Mouse (Mus musculus): ENCODE measurements at regions not wholly inside any gene's neighbourhood (a gene's known extent, or its start where the extent isn't known, plus 50 kb on each side); places are given as distances from the start of the nearest gene placed in this dataset.

DNA sequence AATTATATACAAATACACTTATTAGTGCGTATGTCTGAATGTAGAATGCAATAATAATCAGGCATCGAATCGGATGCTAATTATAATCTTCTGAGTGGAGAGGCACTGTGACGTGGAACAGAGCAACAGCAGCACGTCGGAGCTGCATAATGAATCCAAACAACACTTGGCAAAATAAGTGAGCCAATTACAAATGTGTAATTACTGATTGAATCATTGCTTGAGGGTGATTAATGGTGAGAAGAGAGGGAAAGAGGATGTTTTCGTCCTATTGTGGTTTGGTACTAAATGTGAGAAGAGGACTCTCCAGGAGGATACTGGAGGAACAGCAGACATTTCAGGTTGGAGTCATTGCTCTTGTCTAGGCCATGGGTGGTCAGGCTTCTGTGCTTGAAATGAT lies 156.5 kb downstream of the Dusp6 start:
- TF ChIP-seq CTCF (IDR thresholded peaks at IDR 0.05; ENCODE audit: extremely low read depth, insufficient read depth, low read length) (no peak), POLR2A (IDR thresholded peaks at IDR 0.05; ENCODE audit: extremely low read depth, insufficient read depth, low read length) (no peak)

Data from cortical plate, adult 2 months (tissue).